8 mouse cellular contexts compared by ENCODE assay signal in genomic region chr7:141070058-141070862, GRCm38 (mm10). TPM values are rescaled to one million over a fixed set of nuclear protein-coding genes. Genes with fewer than 3 reads are reported as not detected.
DNase-seq lines count a peak whose midpoint lies in the region; ATAC-seq lines count a peak whose summit lies in the region.

No protein-coding gene starts in this region.

- peak overlapping the region; percentile 61 for H3K4me2 ChIP-seq in hindbrain, embryonic 16.5 days (ENCODE audit: low read length)

- H3K4me3 ChIP-seq in hindbrain, embryonic 16.5 days (ENCODE audit: low read length): peak overlapping the region; percentile 31

- peak; percentile 71 for ATAC-seq in hindbrain, embryonic 16.5 days
- peak; percentile 65 for ATAC-seq in megakaryocyte, adult 5-6 weeks (ENCODE audit: poor library complexity, severe bottlenecking)

- DNase-seq in layer of hippocampus, adult 11-12 months (ENCODE audit: low spot score): peak; percentile 83
- no peak for DNase-seq in layer of hippocampus, adult 9-10 months (ENCODE audit: low spot score)
- DNase-seq in cerebellum, postnatal 14 days: peak; percentile 77 to 85
- peak; percentile 58 to 72 for DNase-seq in frontal cortex, postnatal 25 days (ENCODE audit: low spot score in 2 of 2)
- peak; percentile 72 to 74 for DNase-seq in left cerebral cortex, adult 8-10 months (ENCODE audit: low spot score in 2 of 2)
- DNase-seq in right cerebral cortex, postnatal 10 days (ENCODE audit: low spot score in 2 of 2): peak; percentile 83 to 84

- peak overlapping the region; percentile 61 for H3K9ac ChIP-seq in hindbrain, embryonic 16.5 days (ENCODE audit: low read depth, low read length)

- H3K36me3 ChIP-seq in hindbrain, embryonic 16.5 days (ENCODE audit: control insufficient read depth, insufficient read depth, low read length): peaks cover 25% of the 10 kb centered on the region

- peaks cover 20% of the 10 kb centered on the region for H3K4me1 ChIP-seq in hindbrain, embryonic 16.5 days (ENCODE audit: control insufficient read depth, insufficient read depth, low read depth, low read length)

- H3K9me3 ChIP-seq in hindbrain, embryonic 16.5 days (ENCODE audit: control insufficient read depth, low read length): no peaks in the 10 kb centered on the region

- H3K27me3 ChIP-seq in hindbrain, embryonic 16.5 days (replicated peaks; ENCODE audit: control insufficient read depth, insufficient read depth, low read length): no peaks in the 10 kb centered on the region

- 1% methylated on average over 51 of the region's 51 CpGs for WGBS in hindbrain, embryonic 16.5 days

- peak overlapping the region; percentile 79 for H3K27ac ChIP-seq in hindbrain, embryonic 16.5 days (ENCODE audit: low read depth, low read length)

RNA-seq across cellular contexts. Expression of gene Pkp3, which starts 7.8 kb away (rescaled TPM):
- 0.31 and 0.32 TPM in 2 replicates for polyA plus RNA-seq in hindbrain, embryonic 16.5 days (2015; fragmentation: Nextera tagmentation; extraction: Ambion mirVana)
- under 1 TPM in 1 of 4 experiments, not detected in 3; 0.57 TPM for total RNA-seq in left cerebral cortex, adult 8-10 months (2022)
- 6.7 and 9.7 TPM in 2 replicates for total RNA-seq in megakaryocyte, adult 5-6 weeks (2015)
- 3.8 and 6.1 TPM in 2 replicates for total RNA-seq in megakaryocyte, adult 5-6 weeks (2017)

RNA-seq across cellular contexts. Expression of gene B4galnt4, which starts 9.4 kb away (rescaled TPM):
- polyA plus RNA-seq in hindbrain, embryonic 16.5 days (2015; fragmentation: Nextera tagmentation; extraction: Ambion mirVana): 53.3 and 55.0 TPM in 2 replicates
- 10 to 100 TPM; 64.5 to 81.0 (median 79.2) TPM for total RNA-seq in left cerebral cortex, adult 8-10 months (2022)
- 1.5 and 3.0 TPM in 2 replicates for total RNA-seq in megakaryocyte, adult 5-6 weeks (2015)
- 1.7 and 2.5 TPM in 2 replicates for total RNA-seq in megakaryocyte, adult 5-6 weeks (2017)

RNA-seq across cellular contexts. Expression of gene Sigirr, which starts 30.1 kb away (rescaled TPM):
- polyA plus RNA-seq in hindbrain, embryonic 16.5 days (2015; fragmentation: Nextera tagmentation; extraction: Ambion mirVana): 3.2 and 3.3 TPM in 2 replicates
- total RNA-seq in left cerebral cortex, adult 8-10 months (2022): 1 to 10 TPM; 2.3 to 2.6 (median 2.5) TPM
- 7.5 and 9.3 TPM in 2 replicates for total RNA-seq in megakaryocyte, adult 5-6 weeks (2015)
- total RNA-seq in megakaryocyte, adult 5-6 weeks (2017): 7.7 and 8.2 TPM in 2 replicates

RNA-seq across cellular contexts. Expression of gene Gm17387, which starts 41.3 kb away (rescaled TPM):
- not detected in 2 replicates for polyA plus RNA-seq in hindbrain, embryonic 16.5 days (2015; fragmentation: Nextera tagmentation; extraction: Ambion mirVana)
- not detected for total RNA-seq in left cerebral cortex, adult 8-10 months (2022)
- total RNA-seq in megakaryocyte, adult 5-6 weeks (2015): not detected in 2 replicates
- not detected in 2 replicates for total RNA-seq in megakaryocyte, adult 5-6 weeks (2017)

RNA-seq across cellular contexts. Expression of gene Ano9, which starts 47.3 kb away (rescaled TPM):
- 0.49 and 0.80 TPM in 2 replicates for polyA plus RNA-seq in hindbrain, embryonic 16.5 days (2015; fragmentation: Nextera tagmentation; extraction: Ambion mirVana)
- total RNA-seq in left cerebral cortex, adult 8-10 months (2022): not detected
- total RNA-seq in megakaryocyte, adult 5-6 weeks (2015): not detected in 2 replicates
- not detected in 2 replicates for total RNA-seq in megakaryocyte, adult 5-6 weeks (2017)

Comparison
In these comparisons a context has a peak if more than half of its experiments do, and no peak if none do; other contexts are left out.
1. RNA of gene B4galnt4, which starts 9.4 kb away (total RNA-seq): 64.5 to 81.0 TPM in left cerebral cortex, adult 8-10 months; 1.5 to 3.0 TPM in megakaryocyte, adult 5-6 weeks; every median in the first group is over 10 times any median in the second.